ENCODE assay signal across 22 mouse cellular contexts in the genomic region with DNA sequence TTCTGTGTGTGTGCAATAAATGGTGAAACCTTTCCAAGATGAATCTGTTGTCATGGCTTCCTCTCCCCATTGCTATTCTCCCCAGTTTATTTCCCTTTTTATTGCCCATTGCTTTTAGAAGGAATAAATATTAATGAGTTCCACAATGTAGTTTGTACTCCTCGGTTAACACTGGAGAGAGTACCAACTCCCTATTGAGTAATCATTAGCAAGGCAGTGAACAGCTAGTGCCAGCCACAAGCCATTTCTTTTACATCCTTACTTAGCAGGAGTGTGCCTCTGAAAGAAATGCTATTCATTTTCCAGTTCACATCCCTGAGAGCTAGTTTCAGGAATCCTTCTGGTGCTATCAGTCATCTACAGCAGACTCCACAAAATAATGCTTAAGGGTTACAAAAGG.
A peak's percentile ranks its signal among the peaks of the same experiment; 100 is the strongest.
DNase-seq lines count a peak whose midpoint lies in the region; ATAC-seq and TF ChIP-seq lines count a peak whose summit lies in the region.
"Had no signal": no experiment of that assay in that cellular context is flagged by ENCODE, and none has a peak within 500 bp of the region (broad histone marks: within the 10 kb centered on the region; RNA-seq: fewer than 3 reads in every experiment).

No protein-coding gene starts in this region.

- TF ChIP-seq CTCF in hindbrain, postnatal 0 days (IDR thresholded peaks at IDR 0.05; ENCODE audit: low read depth) = no peak

- WGBS in hindbrain, embryonic 11.5 days = 29% methylated on average over 1 of the region's 1 CpGs
- 60% methylated on average over 1 of the region's 1 CpGs for WGBS in hindbrain, embryonic 10.5 days
- 18% methylated on average over 1 of the region's 1 CpGs for WGBS in midbrain, embryonic 13.5 days
- WGBS in midbrain, embryonic 11.5 days = 59% methylated on average over 1 of the region's 1 CpGs
- 12% methylated on average over 1 of the region's 1 CpGs for WGBS in hindbrain, postnatal 0 days
- 18% methylated on average over 1 of the region's 1 CpGs for WGBS in neural tube, embryonic 13.5 days

- DNase-seq in hindbrain, embryonic 11.5 days (ENCODE audit: low spot score) = no peak
- DNase-seq in hindbrain, embryonic 10.5 days (ENCODE audit: low spot score) = no peak
- DNase-seq in midbrain, embryonic 11.5 days (ENCODE audit: low spot score, missing footprints) = no peak
- DNase-seq in hindbrain, postnatal 0 days (ENCODE audit: low spot score) = peak; percentile 26
- no peak for DNase-seq in left cerebral cortex, postnatal 25 days (ENCODE audit: low spot score in 2 of 2)
- DNase-seq in gastrocnemius, postnatal 4 days (ENCODE audit: low spot score in 2 of 2) = no peak
- DNase-seq: adrenal gland, adult 8-10 months; cerebellum, adult 8-10 months; cerebellum, postnatal 36 days; kidney, postnatal 25 days; lung, postnatal 36 days; thymus, postnatal 25 days had no signal

- peak overlapping the region; percentile 58; the same call in 1 of the 2 replicates for H3K27ac ChIP-seq in hindbrain, embryonic 11.5 days (ENCODE audit: low read depth, low read length)
- no peak overlapping the region for H3K27ac ChIP-seq in hindbrain, embryonic 10.5 days
- H3K27ac ChIP-seq in midbrain, embryonic 13.5 days = peak overlapping the region; percentile 40; the same call in 1 of the 2 replicates
- no peak overlapping the region for H3K27ac ChIP-seq in midbrain, embryonic 11.5 days (ENCODE audit: low read depth, low read length)
- 0 out of 2 replicates have a peak overlapping the region, but pooled peaks have one; percentile 8 for H3K27ac ChIP-seq in hindbrain, postnatal 0 days
- peak overlapping the region; percentile 85 for H3K27ac ChIP-seq in neural tube, embryonic 13.5 days (replicated peaks)
- H3K27ac ChIP-seq: forebrain, embryonic 13.5 days; heart, embryonic 10.5 days; limb, embryonic 15.5 days; liver, embryonic 14.5 days; lung, embryonic 15.5 days had no signal

- H3K4me1 ChIP-seq in hindbrain, embryonic 11.5 days (replicated peaks; ENCODE audit: control insufficient read depth, insufficient read depth, low read length) = no peaks in the 10 kb centered on the region
- 0 out of 2 replicates have a peak, but pooled peaks cover 3% of the 10 kb centered on the region for H3K4me1 ChIP-seq in hindbrain, embryonic 10.5 days (replicated peaks)
- peaks cover 3% of the 10 kb centered on the region; the same call in 1 of the 2 replicates for H3K4me1 ChIP-seq in midbrain, embryonic 13.5 days (replicated peaks)
- H3K4me1 ChIP-seq in midbrain, embryonic 11.5 days (ENCODE audit: control insufficient read depth, insufficient read depth, low read length) = no peaks in the 10 kb centered on the region
- no peaks in the 10 kb centered on the region for H3K4me1 ChIP-seq in hindbrain, postnatal 0 days (ENCODE audit: insufficient read depth, low read length)
- peaks cover 12% of the 10 kb centered on the region for H3K4me1 ChIP-seq in neural tube, embryonic 13.5 days (replicated peaks)
- H3K4me1 ChIP-seq: forebrain, embryonic 13.5 days; heart, embryonic 10.5 days; limb, embryonic 15.5 days; lung, embryonic 15.5 days had no signal

- intact Hi-C loops in left cerebral cortex, postnatal 25 days (cut with DNase I) = no loop called here

- H3K4me3 ChIP-seq in hindbrain, embryonic 11.5 days (ENCODE audit: low read depth, low read length) = no peak overlapping the region
- no peak overlapping the region for H3K4me3 ChIP-seq in hindbrain, embryonic 10.5 days
- H3K4me3 ChIP-seq in midbrain, embryonic 13.5 days (replicated peaks) = no peak overlapping the region
- no peak overlapping the region for H3K4me3 ChIP-seq in midbrain, embryonic 11.5 days (ENCODE audit: low read depth, low read length)
- H3K4me3 ChIP-seq in hindbrain, postnatal 0 days (ENCODE audit: low read length) = no peak overlapping the region
- no peak overlapping the region for H3K4me3 ChIP-seq in neural tube, embryonic 13.5 days
- H3K4me3 ChIP-seq: forebrain, embryonic 13.5 days; heart, embryonic 10.5 days; limb, embryonic 15.5 days; lung, embryonic 15.5 days; megakaryocyte, embryonic 14.5 days had no signal

- H3K4me2 ChIP-seq in hindbrain, embryonic 11.5 days (replicated peaks; ENCODE audit: low read depth, low read length) = no peak overlapping the region
- H3K4me2 ChIP-seq in midbrain, embryonic 13.5 days (replicated peaks) = no peak overlapping the region
- H3K4me2 ChIP-seq in midbrain, embryonic 11.5 days = no peak overlapping the region
- no peak overlapping the region for H3K4me2 ChIP-seq in hindbrain, postnatal 0 days (ENCODE audit: low read depth, low read length)
- H3K4me2 ChIP-seq in neural tube, embryonic 13.5 days = no peak overlapping the region
- H3K4me2 ChIP-seq: forebrain, embryonic 13.5 days; limb, embryonic 15.5 days; lung, embryonic 15.5 days had no signal

- no peaks in the 10 kb centered on the region for H3K36me3 ChIP-seq in hindbrain, embryonic 11.5 days (ENCODE audit: control insufficient read depth, insufficient read depth, low read length)
- H3K36me3 ChIP-seq in hindbrain, embryonic 10.5 days = no peaks in the 10 kb centered on the region
- no peaks in the 10 kb centered on the region for H3K36me3 ChIP-seq in midbrain, embryonic 13.5 days
- no peaks in the 10 kb centered on the region for H3K36me3 ChIP-seq in midbrain, embryonic 11.5 days (ENCODE audit: control insufficient read depth, insufficient read depth, low read length)
- no peaks in the 10 kb centered on the region for H3K36me3 ChIP-seq in hindbrain, postnatal 0 days (ENCODE audit: insufficient read depth, low read length)
- no peaks in the 10 kb centered on the region for H3K36me3 ChIP-seq in neural tube, embryonic 13.5 days
- H3K36me3 ChIP-seq: heart, embryonic 10.5 days; limb, embryonic 15.5 days; lung, embryonic 15.5 days had no signal

- ATAC-seq in hindbrain, embryonic 11.5 days (ENCODE audit: low FRiP score) = peak; percentile 70
- peak; percentile 20; the same call in 1 of the 2 replicates for ATAC-seq in midbrain, embryonic 13.5 days
- ATAC-seq in midbrain, embryonic 11.5 days (ENCODE audit: low FRiP score) = no peak
- ATAC-seq in hindbrain, postnatal 0 days = no peak
- ATAC-seq in neural tube, embryonic 13.5 days (ENCODE audit: low read depth) = peak; percentile 95
- ATAC-seq: activated CD4-positive, CD25-positive, alpha-beta regulatory T cell, adult 4 months; forebrain, embryonic 13.5 days; intestine, embryonic 16.5 days had no signal

- no peaks in the 10 kb centered on the region for H3K9me3 ChIP-seq in hindbrain, embryonic 11.5 days (ENCODE audit: control insufficient read depth, low read length)
- no peaks in the 10 kb centered on the region for H3K9me3 ChIP-seq in hindbrain, embryonic 10.5 days
- H3K9me3 ChIP-seq in midbrain, embryonic 13.5 days = no peaks in the 10 kb centered on the region
- no peaks in the 10 kb centered on the region for H3K9me3 ChIP-seq in midbrain, embryonic 11.5 days (ENCODE audit: control insufficient read depth, low read length)
- H3K9me3 ChIP-seq in hindbrain, postnatal 0 days (ENCODE audit: low read length) = no peaks in the 10 kb centered on the region
- H3K9me3 ChIP-seq in neural tube, embryonic 13.5 days = no peaks in the 10 kb centered on the region
- H3K9me3 ChIP-seq: forebrain, embryonic 13.5 days; heart, embryonic 10.5 days; limb, embryonic 15.5 days; lung, embryonic 15.5 days; megakaryocyte, embryonic 14.5 days had no signal

- no peaks in the 10 kb centered on the region for H3K27me3 ChIP-seq in hindbrain, embryonic 11.5 days (ENCODE audit: control insufficient read depth, insufficient read depth, low read length)
- H3K27me3 ChIP-seq in hindbrain, embryonic 10.5 days (ENCODE audit: insufficient read depth, poor library complexity, severe bottlenecking) = no peaks in the 10 kb centered on the region
- no peaks in the 10 kb centered on the region for H3K27me3 ChIP-seq in midbrain, embryonic 13.5 days
- no peaks in the 10 kb centered on the region for H3K27me3 ChIP-seq in midbrain, embryonic 11.5 days (ENCODE audit: control insufficient read depth, insufficient read depth, low read length)
- no peaks in the 10 kb centered on the region for H3K27me3 ChIP-seq in hindbrain, postnatal 0 days (ENCODE audit: insufficient read depth, low read length)
- no peaks in the 10 kb centered on the region for H3K27me3 ChIP-seq in neural tube, embryonic 13.5 days
- H3K27me3 ChIP-seq: forebrain, embryonic 13.5 days; limb, embryonic 15.5 days; lung, embryonic 15.5 days; megakaryocyte, embryonic 14.5 days had no signal

- no peak overlapping the region for H3K9ac ChIP-seq in hindbrain, embryonic 11.5 days (ENCODE audit: low read depth, low read length)
- no peak overlapping the region for H3K9ac ChIP-seq in midbrain, embryonic 13.5 days (replicated peaks)
- H3K9ac ChIP-seq in midbrain, embryonic 11.5 days (ENCODE audit: low read length) = no peak overlapping the region
- H3K9ac ChIP-seq in hindbrain, postnatal 0 days (replicated peaks; ENCODE audit: low read length) = no peak overlapping the region
- H3K9ac ChIP-seq in neural tube, embryonic 13.5 days = no peak overlapping the region
- H3K9ac ChIP-seq: forebrain, embryonic 13.5 days; limb, embryonic 15.5 days; liver, embryonic 14.5 days; lung, embryonic 15.5 days had no signal

Comparison
In these comparisons a context has a peak if more than half of its experiments do, and no peak if none do; other contexts are left out.
1. ATAC-seq: peak in hindbrain, embryonic 11.5 days (single experiment), midbrain, embryonic 13.5 days (single experiment) and neural tube, embryonic 13.5 days (single experiment); none in midbrain, embryonic 11.5 days (single experiment) and hindbrain, postnatal 0 days (single experiment).
2. H3K27ac ChIP-seq: peak in hindbrain, embryonic 11.5 days (single experiment), midbrain, embryonic 13.5 days (single experiment), hindbrain, postnatal 0 days (single experiment) and neural tube, embryonic 13.5 days (single experiment); none in hindbrain, embryonic 10.5 days (single experiment) and midbrain, embryonic 11.5 days (single experiment).